Mouse (Mus musculus): ENCODE measurements around the gene Gm6588.
"Not testable (repeated sequence)": the region's sequence is repeated elsewhere in the genome, so short reads cannot be mapped to it uniquely, and the experiment has no call there.

The Gm6588 gene

DNA sequence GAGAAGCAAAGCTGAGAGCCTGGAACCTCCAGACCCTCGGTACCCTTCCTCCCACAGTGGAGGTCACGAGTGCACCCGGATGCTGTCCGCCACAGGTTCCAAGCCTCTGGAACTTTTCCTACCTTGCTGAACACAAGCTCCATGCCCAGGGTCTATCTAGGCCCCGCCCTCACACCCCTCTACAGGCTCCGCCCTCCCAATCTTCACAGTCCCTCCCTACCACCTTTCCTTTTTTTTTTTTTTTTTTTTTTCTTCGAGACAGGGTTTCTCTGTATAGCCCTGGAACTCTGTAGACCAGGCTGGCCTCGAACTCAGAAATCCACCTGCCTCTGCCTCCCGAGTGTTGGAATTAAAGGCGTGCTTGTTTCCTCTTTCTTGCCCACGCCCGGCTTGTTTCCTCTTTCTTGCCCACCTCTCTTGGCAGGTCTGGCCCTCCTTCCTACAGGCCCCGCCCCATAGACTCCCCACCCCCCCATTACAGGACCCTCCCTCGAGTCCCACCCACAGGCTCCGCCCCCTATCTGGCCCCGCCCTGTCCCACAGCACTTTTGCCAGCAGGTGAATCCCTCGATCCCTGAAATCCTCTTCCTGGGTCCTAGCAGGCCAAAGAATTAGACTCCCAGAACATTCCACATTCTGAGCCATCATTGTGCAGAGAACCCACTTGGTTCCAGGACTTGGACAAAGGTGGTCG lies at the start of gene Gm6588:
Gene Gm6588, plus strand, starts transcription at position 680 of the 694 bp plus-strand sequence.
- DNase-seq (ENCODE audit: low read depth, low spot score), result no peak

DNA sequence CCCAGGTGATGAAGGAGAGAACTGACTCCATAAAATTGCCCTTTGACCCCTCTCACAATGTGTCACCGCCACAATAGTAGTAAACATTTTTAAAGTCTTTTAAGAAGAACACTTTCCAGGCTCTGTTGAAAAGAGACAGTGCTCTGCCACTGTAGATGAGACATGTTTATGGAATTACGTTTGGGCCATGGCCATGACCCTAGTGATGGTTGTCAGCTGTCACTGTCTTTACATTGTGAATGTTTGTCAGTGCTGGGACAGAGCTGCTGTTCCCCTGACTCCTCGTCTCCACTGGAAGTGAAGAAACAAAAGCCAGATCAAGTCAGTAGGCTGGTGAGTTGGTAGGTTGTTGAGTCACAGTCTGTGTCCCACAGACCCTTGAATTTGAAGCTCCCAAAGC lies 46.8 kb upstream of the Gm6588 start:
- DNase-seq (ENCODE audit: low read depth, low spot score), result no peak

DNA sequence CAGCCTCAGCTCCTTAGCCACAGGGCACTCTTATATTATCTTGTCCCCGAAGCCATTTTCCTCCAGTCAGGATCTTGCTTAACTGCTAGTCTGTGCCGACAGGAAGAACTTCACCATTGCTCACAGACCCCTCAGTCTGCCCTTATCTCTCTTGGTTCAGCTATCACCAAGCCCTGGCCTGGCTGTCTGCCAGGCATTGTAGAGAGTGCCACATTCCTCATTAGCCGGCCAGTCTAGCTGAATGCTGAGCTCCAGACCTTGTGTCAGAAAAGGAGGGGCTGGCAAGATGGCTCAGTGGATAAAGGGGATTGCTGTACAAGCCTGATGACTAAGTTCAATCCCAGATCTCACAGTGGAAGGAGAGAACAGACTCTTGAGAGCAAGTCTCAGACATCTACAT lies 43.2 kb upstream of the Gm6588 start:
- DNase-seq (ENCODE audit: low read depth, low spot score), result no peak

DNA sequence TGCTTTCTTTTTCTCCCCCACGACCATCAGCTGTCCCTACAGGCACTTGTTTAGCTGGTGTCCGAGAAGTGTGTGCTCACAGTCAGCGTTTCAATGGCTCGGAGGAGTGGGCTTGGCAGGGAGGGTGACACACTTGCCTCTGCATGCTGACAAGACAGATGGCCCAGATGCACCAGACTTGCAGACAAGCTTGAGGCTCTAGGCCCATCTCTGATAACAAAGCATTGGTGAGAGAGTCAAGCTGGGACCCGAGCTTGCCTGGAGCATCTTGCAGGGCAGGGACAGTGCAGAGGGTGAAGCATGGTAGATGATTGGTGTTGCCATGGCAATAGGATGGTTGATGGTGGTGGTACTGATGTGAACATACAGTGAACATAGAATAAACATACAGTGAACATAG lies 40.0 kb upstream of the Gm6588 start:
- no peak for DNase-seq (ENCODE audit: low read depth, low spot score)

DNA sequence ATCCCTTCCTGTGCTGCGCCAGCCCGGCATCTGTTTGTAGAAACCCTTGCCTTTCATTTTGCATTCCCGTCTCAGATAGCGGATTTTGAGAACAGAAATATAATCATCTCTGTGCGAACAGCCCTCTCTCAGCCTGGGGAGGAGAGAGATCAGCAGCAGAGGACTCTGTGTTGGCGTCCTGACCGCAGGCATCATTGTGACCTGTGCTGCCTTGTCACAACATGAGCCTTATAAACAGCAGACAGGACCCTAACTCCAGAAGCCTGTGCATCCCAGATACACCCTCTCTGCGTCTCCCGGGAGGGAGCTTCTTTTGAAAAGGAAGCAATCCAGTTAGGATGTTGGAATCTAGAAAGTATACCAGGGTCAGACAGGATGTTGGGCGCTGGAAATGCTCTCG lies 38.2 kb upstream of the Gm6588 start:
- DNase-seq (ENCODE audit: low read depth, low spot score), result no peak

DNA sequence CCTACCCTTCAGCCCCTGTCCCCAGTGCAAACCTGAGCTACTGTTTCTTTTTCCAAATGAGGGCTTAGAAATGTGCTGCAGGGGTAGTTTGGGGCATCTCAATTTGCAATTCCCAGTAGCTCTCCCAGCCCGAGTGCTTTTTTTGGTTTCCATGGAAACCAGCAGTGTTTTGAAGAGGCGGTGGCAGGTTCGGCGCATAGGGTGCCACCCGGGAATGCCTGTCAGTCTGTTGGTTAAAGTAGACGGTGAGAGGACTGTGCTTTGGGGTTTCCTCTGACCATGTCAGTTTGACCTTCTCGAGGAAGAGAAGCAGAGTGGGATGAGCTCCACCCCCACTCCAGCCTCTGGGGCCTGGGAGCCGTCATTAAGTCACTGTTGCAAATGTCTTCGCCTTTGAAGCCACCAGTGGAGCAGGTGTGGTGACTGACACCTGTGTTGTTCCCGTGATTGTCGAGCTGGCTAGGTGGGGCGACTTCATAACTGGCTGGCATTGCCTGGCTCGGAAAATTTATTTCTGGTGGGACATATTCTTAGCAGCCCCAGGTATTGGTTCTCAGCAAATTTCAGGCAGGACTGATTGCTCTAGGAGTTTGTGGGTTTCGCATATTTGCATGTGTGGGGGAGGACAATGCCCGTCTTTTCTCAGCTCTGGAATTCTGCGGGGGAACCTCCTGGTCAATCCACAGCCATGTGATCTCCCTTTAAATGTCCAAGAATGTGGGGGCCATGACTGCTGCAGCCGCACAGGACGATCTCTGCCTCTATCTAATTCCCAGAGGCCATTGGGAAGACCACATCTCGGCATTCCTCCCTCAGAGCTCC lies 37.5 kb upstream of the Gm6588 start:
- no peak for DNase-seq (ENCODE audit: low read depth, low spot score)

DNA sequence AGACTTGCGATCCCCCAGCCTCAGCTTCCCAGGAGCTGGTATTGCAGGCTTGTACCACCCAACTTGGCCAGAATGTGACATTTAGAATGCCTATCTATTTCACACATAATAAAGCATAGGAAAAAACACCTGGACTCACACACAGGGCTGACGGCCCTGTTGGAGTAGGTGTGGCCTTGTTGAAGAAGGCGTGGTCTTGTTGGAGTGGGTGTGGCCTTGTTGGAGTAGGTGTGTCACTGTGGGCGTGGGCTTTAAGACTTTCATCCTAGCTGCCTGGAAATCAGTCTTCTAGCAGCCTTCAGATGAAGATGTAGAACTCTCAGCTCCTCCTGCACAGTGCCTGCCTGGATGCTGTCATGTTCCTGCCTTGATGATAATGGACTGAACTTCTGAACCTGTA lies 36.4 kb upstream of the Gm6588 start:
- not testable (repeated sequence) for DNase-seq (ENCODE audit: low read depth, low spot score)

DNA sequence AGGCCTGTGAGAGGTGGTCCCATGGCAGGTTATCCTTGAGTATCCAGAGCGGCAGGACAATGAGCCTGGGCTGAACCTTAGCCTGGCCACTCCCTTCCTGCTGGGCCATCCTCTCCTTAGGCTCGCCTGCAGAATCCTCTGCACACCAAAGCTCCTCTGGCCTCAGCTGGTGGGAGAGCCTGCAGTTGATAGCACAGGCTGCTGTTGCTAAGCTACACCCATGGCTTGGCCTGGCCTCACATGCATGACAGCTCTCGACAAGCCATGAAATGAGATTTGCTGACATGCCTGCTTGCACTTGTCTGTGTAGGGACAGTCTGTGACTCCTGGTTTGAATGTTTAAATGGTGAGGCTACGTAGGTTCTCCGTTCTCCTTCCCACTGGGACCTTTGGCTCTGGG lies 32.6 kb upstream of the Gm6588 start:
- no peak for DNase-seq (ENCODE audit: low read depth, low spot score)

DNA sequence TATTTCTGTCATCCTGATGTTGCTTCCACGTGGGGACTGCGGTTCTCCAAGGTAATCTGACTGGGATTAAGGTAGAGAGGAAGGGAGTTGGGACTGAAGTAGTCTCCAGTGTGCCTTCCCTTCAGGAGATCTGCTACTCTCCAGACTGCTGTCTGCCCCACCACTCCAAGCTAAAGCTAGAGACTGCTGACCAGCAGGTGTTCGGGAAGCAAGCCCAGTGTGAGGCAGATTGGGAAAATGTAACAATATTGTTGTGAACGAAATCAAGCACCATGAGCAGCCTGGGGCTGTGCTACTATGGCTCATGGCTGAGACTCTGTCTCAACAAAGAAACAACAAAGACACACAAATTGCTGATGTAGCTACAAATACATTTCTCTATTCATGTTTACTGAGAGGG lies 31.2 kb upstream of the Gm6588 start:
- DNase-seq (ENCODE audit: low read depth, low spot score), result no peak

DNA sequence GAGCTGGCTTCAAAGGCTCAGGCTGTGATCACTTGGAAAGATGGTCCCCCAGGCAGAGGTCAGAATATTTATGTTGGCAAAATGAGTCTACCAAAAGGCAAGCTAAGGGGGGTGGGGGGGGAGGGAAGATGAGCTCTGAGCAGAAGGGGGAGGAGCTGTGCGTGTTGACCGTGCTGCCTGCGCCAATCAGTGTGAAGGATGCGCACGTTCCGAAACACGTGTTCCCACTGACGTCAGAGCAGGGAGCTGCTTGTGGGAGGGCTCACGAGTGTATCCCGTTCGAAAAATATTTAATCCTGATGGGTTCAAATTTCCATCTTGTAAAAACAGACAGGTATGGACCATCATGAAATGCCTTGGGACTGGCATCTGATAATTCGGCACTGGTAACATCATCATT lies 29.7 kb upstream of the Gm6588 start:
- DNase-seq (ENCODE audit: low read depth, low spot score), result no peak

DNA sequence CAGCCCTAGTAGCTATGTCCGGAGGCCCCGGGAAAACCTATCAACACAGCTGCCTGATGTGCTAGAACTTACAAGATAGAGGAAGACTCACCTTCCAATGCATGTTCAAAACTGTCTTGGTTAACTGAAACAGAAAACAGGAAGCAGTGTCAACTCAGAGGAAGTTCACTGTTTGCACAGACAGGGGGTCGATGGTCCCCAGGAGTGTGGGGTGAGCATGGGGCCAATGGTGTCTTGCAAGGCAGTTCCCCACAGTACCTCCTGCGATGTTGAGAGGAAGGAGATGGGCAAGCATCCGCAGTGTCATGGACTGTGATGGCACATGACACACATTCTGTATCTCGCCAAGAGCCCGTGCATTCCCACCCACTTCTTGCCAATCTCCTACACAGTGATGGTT lies 22.6 kb upstream of the Gm6588 start:
- no peak for DNase-seq (ENCODE audit: low read depth, low spot score)

DNA sequence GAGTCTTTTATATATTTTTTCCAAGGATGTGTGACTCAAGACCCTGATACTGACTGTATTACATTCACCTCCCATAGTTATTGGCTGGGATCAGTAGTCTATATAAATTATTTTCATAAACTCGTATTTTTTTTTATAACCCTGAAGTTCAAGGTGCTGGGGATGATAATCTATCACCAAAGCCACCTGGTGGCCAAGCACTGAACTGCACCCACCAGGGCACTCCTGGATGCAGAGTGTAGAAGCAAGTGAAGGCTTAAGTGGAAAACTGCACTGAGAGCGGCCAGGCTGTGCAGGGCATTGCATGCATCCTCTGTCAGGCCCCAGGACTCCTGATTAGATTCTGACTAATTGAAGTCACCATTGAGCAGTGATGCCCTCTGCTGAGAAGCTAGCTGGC lies 21.9 kb upstream of the Gm6588 start:
- DNase-seq (ENCODE audit: low read depth, low spot score), result no peak

DNA sequence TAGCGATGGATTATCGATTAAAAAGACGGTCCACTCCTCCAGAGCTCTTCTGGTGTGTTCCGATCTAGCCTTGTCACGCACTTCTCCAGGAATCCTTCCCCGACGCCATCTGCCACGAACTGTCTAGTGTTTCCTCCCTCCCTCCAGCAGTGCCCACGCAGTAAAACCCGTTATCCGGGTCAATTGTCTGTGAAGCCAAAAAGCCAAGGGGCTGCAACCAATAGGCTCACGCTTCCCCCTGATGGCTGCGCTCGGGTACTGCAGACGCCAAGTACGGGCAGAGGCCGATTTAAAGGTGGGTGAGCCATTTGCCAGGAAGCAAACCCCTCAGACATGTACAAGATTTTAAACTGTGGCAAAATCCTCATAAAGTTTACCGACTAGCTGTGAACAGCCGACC lies 20.3 kb upstream of the Gm6588 start:
- peak; percentile 29 for DNase-seq (ENCODE audit: low read depth, low spot score)

DNA sequence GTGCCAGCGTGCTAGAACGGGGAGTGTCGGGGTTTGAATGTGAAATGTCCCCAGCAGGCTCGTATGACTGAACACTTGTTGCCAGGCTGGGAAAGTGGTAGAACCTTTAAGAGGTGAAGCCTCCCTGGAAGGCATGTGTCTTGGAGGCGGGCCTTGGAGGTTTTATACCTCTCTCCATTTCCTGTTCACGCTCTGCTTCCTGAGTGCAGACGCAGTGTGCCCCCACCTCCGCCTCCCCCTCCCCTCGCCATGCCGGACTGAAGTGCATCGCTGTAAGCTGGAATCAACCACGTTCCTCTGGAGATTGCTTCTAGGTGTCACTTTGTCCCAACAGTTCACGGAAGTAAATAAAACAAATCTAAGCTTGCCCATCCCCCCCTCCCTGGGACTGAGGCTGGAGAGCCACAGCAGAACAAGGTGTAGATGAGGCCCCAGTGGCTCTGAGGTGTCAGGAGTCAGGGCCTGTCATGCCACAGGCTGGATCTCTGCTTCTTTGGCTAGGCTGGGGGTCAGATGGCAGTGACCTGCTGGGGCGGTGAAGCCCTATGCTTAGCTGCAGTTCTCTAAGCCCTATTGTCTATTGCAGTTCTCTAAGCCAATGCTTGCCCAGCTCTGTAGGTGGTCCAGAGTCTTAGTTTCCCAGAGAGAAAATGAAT lies 18.0 kb upstream of the Gm6588 start:
- no peak for DNase-seq (ENCODE audit: low read depth, low spot score)

DNA sequence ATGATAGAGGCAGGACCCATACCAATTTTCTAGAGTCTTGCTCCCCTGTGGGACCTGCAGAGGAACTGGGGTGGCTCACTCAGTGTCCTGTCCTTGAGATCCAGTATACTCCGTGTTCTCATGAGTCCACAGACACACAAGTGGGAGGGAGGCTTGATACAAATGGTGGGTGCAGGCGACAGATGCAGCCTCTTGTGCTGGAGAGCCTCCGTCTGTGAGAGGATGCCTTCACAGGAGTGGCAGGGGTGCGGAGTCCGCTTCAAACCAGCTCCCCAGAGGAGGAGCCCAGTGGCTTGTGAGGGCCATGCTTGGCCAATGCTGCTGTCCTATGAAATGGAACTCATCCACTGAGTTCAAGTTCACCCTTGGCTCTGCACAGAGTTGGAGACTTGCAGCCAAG lies 17.2 kb upstream of the Gm6588 start:
- no peak for DNase-seq (ENCODE audit: low read depth, low spot score)

DNA sequence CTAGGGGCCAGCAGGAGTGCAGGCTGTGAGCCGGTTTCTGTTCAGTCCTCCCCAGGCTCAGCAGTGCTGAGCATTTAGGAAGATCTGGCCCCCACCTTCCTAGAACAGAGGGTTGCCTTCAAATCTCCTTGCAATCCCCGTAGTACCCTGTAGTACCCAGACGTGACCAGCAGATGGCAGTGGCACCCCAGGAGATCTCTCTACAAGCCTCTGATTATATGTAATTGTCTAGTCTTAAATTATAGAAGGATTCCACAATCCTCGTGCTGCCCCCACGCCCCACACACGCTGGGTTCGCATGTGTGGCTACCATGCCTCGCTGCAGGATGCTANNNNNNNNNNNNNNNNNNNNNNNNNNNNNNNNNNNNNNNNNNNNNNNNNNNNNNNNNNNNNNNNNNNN lies 16.2 kb upstream of the Gm6588 start:
- no peak for DNase-seq (ENCODE audit: low read depth, low spot score)

DNA sequence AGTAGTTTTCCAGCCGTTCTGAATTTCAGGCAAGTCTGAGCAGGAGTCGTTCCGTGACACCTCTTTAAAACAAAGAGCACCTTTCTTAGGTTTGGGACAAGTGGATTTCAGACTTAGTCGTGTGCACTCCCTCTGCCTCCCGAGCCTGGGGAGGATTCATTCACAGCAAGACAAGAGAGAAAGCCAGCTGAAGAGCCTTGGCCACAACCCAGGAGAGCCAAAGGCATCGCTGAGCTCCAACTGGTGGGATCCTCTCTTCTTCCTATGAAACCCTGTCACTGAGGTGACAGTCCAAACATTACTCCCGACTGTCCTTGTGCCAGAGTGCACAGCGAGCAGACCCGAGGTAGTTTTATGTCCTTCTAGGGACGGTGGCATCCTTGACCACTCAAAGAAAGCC lies 10.7 kb upstream of the Gm6588 start:
- no peak for DNase-seq (ENCODE audit: low read depth, low spot score)

DNA sequence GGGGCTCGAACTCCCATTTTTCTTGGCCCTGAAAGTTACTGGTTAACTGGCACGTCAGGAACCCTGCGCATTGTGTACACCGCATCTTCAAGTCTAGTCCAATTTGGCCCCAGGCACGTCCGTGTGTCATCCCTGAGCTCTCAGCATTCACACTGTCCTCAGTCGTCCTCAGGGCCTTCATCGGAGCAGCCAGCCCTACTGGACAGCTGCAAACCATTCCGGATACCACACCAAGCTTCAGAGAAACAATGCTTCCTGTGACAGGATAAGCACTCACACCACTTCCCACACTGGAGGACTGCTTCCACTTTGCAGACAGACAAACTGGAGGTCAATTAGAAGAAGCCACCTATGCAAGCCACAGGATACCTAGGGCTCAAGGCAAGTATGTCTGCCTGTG lies 3.9 kb downstream of the Gm6588 start:
- no peak for DNase-seq (ENCODE audit: low read depth, low spot score)

DNA sequence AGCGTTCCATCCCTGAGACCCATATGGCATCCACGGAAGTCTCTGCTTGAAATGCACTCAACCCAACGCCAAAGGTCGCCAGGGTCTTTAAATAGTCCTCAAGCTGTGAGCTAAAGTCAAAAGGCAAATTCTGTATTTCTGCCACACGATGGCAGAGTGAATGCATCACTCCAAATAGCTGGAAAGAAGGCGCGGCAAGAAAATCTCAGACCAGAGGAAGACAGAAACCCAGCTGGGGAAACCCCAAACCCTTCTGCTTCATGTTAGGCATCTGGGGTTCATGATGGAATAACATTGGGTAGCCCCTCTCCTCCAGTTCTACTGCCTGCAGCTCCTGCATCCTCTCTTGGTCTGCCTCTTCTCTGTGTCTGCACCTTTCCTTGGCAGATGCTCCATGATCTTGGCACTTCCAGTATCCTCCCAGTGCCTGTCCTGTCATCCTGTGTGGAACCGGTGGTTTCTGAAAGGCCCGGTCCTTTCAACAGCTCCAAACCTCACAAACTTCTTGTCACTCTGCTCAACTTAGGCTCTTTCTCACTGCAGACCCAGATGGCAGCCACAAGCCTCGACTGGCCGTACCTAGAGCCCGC lies 5.8 kb downstream of the Gm6588 start:
- DNase-seq (ENCODE audit: low read depth, low spot score), result no peak

DNA sequence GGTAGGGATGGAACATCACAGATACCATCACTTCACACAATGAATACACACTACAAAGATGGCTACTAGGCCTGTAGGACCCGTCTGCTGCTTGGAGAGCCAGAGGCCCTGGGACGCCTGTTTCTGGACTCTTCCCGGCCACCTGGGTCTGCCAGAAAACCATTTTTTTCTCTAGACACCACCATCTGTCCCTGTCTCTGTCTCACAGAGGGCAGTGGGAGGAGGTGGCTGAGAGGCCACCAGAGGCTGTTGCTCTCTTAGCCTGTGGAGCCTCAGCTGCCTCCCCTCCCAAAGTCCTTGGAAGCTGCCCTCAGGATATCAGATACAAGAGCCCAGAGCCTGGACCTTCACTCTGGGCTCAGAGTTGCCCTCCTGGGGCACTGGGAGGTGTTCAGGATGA lies 10.7 kb downstream of the Gm6588 start:
- DNase-seq (ENCODE audit: low read depth, low spot score), result no peak

DNA sequence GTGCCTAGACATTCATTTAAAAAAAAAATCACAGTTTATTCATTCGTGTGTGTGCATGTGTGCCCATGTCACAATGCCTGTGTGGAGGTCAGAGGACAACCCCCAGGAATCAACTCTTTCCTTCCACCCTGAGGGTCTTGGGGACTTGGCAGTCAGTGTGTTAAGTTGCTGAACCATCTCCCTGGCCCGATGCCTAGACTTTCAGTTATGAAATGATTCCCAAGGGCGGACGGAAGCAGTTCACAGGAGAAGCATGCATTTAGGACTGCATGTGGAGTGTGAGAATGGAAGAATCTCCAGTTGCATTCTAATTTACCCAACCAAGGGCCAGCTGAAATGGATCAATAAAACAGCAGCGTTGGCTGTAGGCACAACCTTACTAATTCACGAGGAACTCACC lies 17.1 kb downstream of the Gm6588 start:
- no peak for DNase-seq (ENCODE audit: low read depth, low spot score)

DNA sequence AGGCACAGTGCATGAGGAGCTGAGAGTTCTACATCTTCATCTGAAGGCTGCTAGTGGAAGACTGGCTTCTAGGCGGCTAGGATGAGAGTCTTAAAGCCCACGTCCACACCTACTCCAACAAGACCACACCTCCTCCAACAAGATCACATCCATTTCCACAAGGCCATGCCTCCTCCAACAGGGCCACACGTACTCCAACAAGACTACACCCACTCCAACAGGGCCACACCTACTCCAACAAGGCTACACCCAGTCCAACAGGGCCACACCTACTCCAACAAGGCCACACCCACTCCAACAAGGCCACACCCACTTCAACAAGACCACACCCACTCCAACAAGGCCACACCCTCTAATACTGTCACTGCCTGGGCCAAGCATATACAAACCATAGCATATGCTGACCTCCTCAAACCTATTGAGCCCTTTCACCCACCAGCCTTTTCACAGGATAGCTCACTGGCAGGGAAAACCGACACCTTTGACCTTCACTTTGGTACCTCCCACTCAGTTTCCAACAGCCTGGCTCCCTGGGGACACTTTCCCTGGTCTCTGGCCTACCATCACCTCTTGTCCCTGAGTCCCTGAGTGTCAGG lies 19.9 kb downstream of the Gm6588 start:
- DNase-seq (ENCODE audit: low read depth, low spot score), result peak; percentile 24

Measured in WW6 (cell line).